In the genomic region with DNA sequence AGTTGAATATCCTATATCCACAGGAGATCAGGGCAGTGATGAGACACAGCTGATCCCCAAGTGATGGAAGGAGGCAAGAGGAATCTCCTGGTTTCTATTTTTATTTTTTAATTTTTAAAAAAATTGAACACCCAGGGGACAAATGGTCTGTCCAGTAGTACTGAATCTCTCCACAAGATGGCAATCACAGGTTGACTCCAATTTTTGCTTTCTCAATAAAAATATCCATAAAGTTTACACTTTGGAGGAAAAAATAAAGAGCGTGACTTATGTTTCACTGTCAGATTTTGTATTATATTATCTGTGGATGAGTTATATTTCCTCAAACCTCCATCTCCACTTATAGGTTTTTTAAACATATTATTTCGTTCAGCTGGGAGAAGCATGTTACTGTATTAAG, we compare ENCODE assay signal across 12 mouse cellular contexts.
DNase-seq lines count a peak whose midpoint lies in the region; ATAC-seq lines count a peak whose summit lies in the region.
"Had no signal": no experiment of that assay in that cellular context is flagged by ENCODE, and none has a peak within 500 bp of the region (broad histone marks: within the 10 kb centered on the region; RNA-seq: fewer than 3 reads in every experiment).

No protein-coding gene starts in this region.

- no peaks in the 10 kb centered on the region for H3K4me1 ChIP-seq in forebrain, embryonic 13.5 days
- H3K4me1 ChIP-seq in forebrain, embryonic 16.5 days (replicated peaks; ENCODE audit: control insufficient read depth, insufficient read depth, low read length), result no peaks in the 10 kb centered on the region
- H3K4me1 ChIP-seq: embryonic facial prominence, embryonic 13.5 days; heart, embryonic 15.5 days had no signal

- peak; percentile 5 for DNase-seq in left cerebral cortex, adult 11 months (ENCODE audit: low spot score)
- DNase-seq in left cerebral cortex, postnatal 36 days (ENCODE audit: low spot score in 2 of 2), result no peak
- DNase-seq in right cerebral cortex, adult 2 months (ENCODE audit: low spot score in 2 of 2), result peak; percentile 20 to 33
- DNase-seq in right cerebral cortex, postnatal 4 days, result no peak
- DNase-seq in testis, postnatal 10 days (ENCODE audit: low spot score), result no peak
- no peak for DNase-seq in gastrocnemius, adult 18-20 months (ENCODE audit: low spot score)
- DNase-seq: kidney, postnatal 4 days; thymus, postnatal 4 days had no signal

- 68% methylated on average over 2 of the region's 2 CpGs for WGBS in forebrain, embryonic 13.5 days
- 50% methylated on average over 2 of the region's 2 CpGs for WGBS in forebrain, embryonic 16.5 days

- ATAC-seq in forebrain, embryonic 13.5 days, result 0 out of 2 replicates have a peak, but pooled peaks have one; percentile 33
- ATAC-seq in forebrain, embryonic 16.5 days, result no peak

- H3K9ac ChIP-seq in forebrain, embryonic 13.5 days, result no peak overlapping the region
- no peak overlapping the region for H3K9ac ChIP-seq in forebrain, embryonic 16.5 days (replicated peaks; ENCODE audit: low read depth, low read length)
- H3K9ac ChIP-seq: embryonic facial prominence, embryonic 13.5 days; heart, embryonic 15.5 days had no signal

- no peaks in the 10 kb centered on the region for H3K27me3 ChIP-seq in forebrain, embryonic 13.5 days
- no peaks in the 10 kb centered on the region for H3K27me3 ChIP-seq in forebrain, embryonic 16.5 days (replicated peaks; ENCODE audit: control insufficient read depth, insufficient read depth, low read length)
- H3K27me3 ChIP-seq: embryonic facial prominence, embryonic 13.5 days; heart, embryonic 15.5 days had no signal

- no peaks in the 10 kb centered on the region for H3K36me3 ChIP-seq in forebrain, embryonic 13.5 days (ENCODE audit: poor library complexity, severe bottlenecking)
- H3K36me3 ChIP-seq in forebrain, embryonic 16.5 days (ENCODE audit: control insufficient read depth, insufficient read depth), result no peaks in the 10 kb centered on the region
- H3K36me3 ChIP-seq: embryonic facial prominence, embryonic 13.5 days; heart, embryonic 15.5 days had no signal

- H3K9me3 ChIP-seq in forebrain, embryonic 13.5 days (replicated peaks), result no peaks in the 10 kb centered on the region
- no peaks in the 10 kb centered on the region for H3K9me3 ChIP-seq in forebrain, embryonic 16.5 days (ENCODE audit: control insufficient read depth, low read length)
- H3K9me3 ChIP-seq: embryonic facial prominence, embryonic 13.5 days; heart, embryonic 15.5 days had no signal

- no peak overlapping the region for H3K4me3 ChIP-seq in forebrain, embryonic 13.5 days
- no peak overlapping the region for H3K4me3 ChIP-seq in forebrain, embryonic 16.5 days (replicated peaks; ENCODE audit: low read length)
- H3K4me3 ChIP-seq: embryonic facial prominence, embryonic 13.5 days; heart, embryonic 15.5 days had no signal

- intact Hi-C loops in left cerebral cortex, postnatal 36 days (cut with DNase I), result loop anchor here (10.0 kb wide), 1 partner anchor 589 kb away; no protein-coding TSS in a partner anchor

- H3K4me2 ChIP-seq in forebrain, embryonic 13.5 days, result no peak overlapping the region
- no peak overlapping the region for H3K4me2 ChIP-seq in forebrain, embryonic 16.5 days (ENCODE audit: low read length)
- H3K4me2 ChIP-seq: embryonic facial prominence, embryonic 13.5 days; heart, embryonic 15.5 days had no signal

- H3K27ac ChIP-seq in forebrain, embryonic 13.5 days, result no peak overlapping the region
- H3K27ac ChIP-seq in forebrain, embryonic 16.5 days (ENCODE audit: low read length), result no peak overlapping the region
- H3K27ac ChIP-seq: embryonic facial prominence, embryonic 13.5 days; heart, embryonic 15.5 days had no signal

Comparison
In these comparisons a context has a peak if more than half of its experiments do, and no peak if none do; other contexts are left out.
1. DNase-seq: peak in left cerebral cortex, adult 11 months (single experiment) and right cerebral cortex, adult 2 months (2 of 2); none in left cerebral cortex, postnatal 36 days (0 of 2), right cerebral cortex, postnatal 4 days (single experiment), testis, postnatal 10 days (single experiment) and gastrocnemius, adult 18-20 months (single experiment).